ENCODE assay signal across 9 mouse cellular contexts in genomic region chr1:180815371-180816024, GRCm38 (mm10). TPM values are rescaled to one million over a fixed set of nuclear protein-coding genes. Genes with fewer than 3 reads are reported as not detected.
A peak's percentile ranks its signal among the peaks of the same experiment; 100 is the strongest.
DNase-seq lines count a peak whose midpoint lies in the region; ATAC-seq lines count a peak whose summit lies in the region.
"Had no signal": no experiment of that assay in that cellular context is flagged by ENCODE, and none has a peak within 500 bp of the region (broad histone marks: within the 10 kb centered on the region; RNA-seq: fewer than 3 reads in every experiment).

No protein-coding gene starts in this region.

- peaks cover 4% of the 10 kb centered on the region for H3K36me3 ChIP-seq in heart, embryonic 12.5 days
- no peaks in the 10 kb centered on the region; the same call in 1 of the 2 replicates for H3K36me3 ChIP-seq in embryonic facial prominence, embryonic 15.5 days
- peaks cover 8% of the 10 kb centered on the region for H3K36me3 ChIP-seq in liver, embryonic 15.5 days (replicated peaks)

- no peak for ATAC-seq in heart, embryonic 12.5 days (ENCODE audit: insufficient number of reproducible peaks, low FRiP score)
- ATAC-seq in embryonic facial prominence, embryonic 15.5 days (ENCODE audit: insufficient number of reproducible peaks, low FRiP score, low TSS enrichment, low read depth) = no peak
- ATAC-seq in liver, embryonic 15.5 days (ENCODE audit: insufficient read depth) = no peak

- H3K4me2 ChIP-seq in heart, embryonic 12.5 days = peak overlapping the region; percentile 22
- H3K4me2 ChIP-seq in embryonic facial prominence, embryonic 15.5 days (replicated peaks) = peak overlapping the region; percentile 25; the same call in 1 of the 2 replicates
- peak overlapping the region; percentile 77 for H3K4me2 ChIP-seq in liver, embryonic 15.5 days

- no peak for DNase-seq in heart, adult 18-20 months
- DNase-seq in cerebellum, adult 9-11 months = peak; percentile 61
- DNase-seq in thymus, postnatal 25 days = no peak
- no peak for DNase-seq in right cerebral cortex, postnatal 10 days (ENCODE audit: low spot score in 2 of 2)
- no peak for DNase-seq in adrenal gland, postnatal 4 days (ENCODE audit: low spot score in 2 of 2)
- DNase-seq: lung, postnatal 4 days had no signal

- no peaks in the 10 kb centered on the region for H3K9me3 ChIP-seq in heart, embryonic 12.5 days (replicated peaks)
- H3K9me3 ChIP-seq in embryonic facial prominence, embryonic 15.5 days (replicated peaks) = no peaks in the 10 kb centered on the region
- H3K9me3 ChIP-seq in liver, embryonic 15.5 days (replicated peaks) = no peaks in the 10 kb centered on the region

- no peaks in the 10 kb centered on the region for H3K27me3 ChIP-seq in heart, embryonic 12.5 days (replicated peaks)
- H3K27me3 ChIP-seq in embryonic facial prominence, embryonic 15.5 days = no peaks in the 10 kb centered on the region
- H3K27me3 ChIP-seq in liver, embryonic 15.5 days = no peaks in the 10 kb centered on the region

- H3K27ac ChIP-seq in heart, embryonic 12.5 days (ENCODE audit: poor library complexity, severe bottlenecking) = no peak overlapping the region
- H3K27ac ChIP-seq in embryonic facial prominence, embryonic 15.5 days (replicated peaks) = peak overlapping the region; percentile 99
- H3K27ac ChIP-seq in liver, embryonic 15.5 days (replicated peaks) = peak overlapping the region; percentile 24; the same call in 1 of the 2 replicates

- WGBS in heart, embryonic 12.5 days = 62% methylated on average over 12 of the region's 12 CpGs
- WGBS in embryonic facial prominence, embryonic 15.5 days = 30% methylated on average over 12 of the region's 12 CpGs
- WGBS in liver, embryonic 15.5 days (ENCODE audit: insufficient replicate concordance) = 86% methylated on average over 12 of the region's 12 CpGs

- H3K9ac ChIP-seq in heart, embryonic 12.5 days = 0 out of 2 replicates have a peak overlapping the region, but pooled peaks have one; percentile 7
- no peak overlapping the region for H3K9ac ChIP-seq in embryonic facial prominence, embryonic 15.5 days
- no peak overlapping the region; the same call in 1 of the 2 replicates for H3K9ac ChIP-seq in liver, embryonic 15.5 days

- no peak overlapping the region for H3K4me3 ChIP-seq in heart, embryonic 12.5 days
- H3K4me3 ChIP-seq in embryonic facial prominence, embryonic 15.5 days (replicated peaks) = 0 out of 2 replicates have a peak overlapping the region, but pooled peaks have one; percentile 1
- H3K4me3 ChIP-seq in liver, embryonic 15.5 days (replicated peaks) = no peak overlapping the region

- peaks cover 27% of the 10 kb centered on the region for H3K4me1 ChIP-seq in heart, embryonic 12.5 days (replicated peaks)
- peaks cover 23% of the 10 kb centered on the region for H3K4me1 ChIP-seq in embryonic facial prominence, embryonic 15.5 days
- peaks cover 67% of the 10 kb centered on the region for H3K4me1 ChIP-seq in liver, embryonic 15.5 days (replicated peaks)

RNA-seq across cellular contexts. Expression of gene H3f3a, which starts 1.8 kb away (rescaled TPM):
- 1,616 and 1,670 TPM in 2 replicates for polyA plus RNA-seq in heart, embryonic 12.5 days (2016; fragmentation: Nextera tagmentation; extraction: Ambion mirVana)
- 100 to 1,000 TPM; 363 to 405 TPM for total RNA-seq in heart, adult 18-20 months (2021)
- polyA plus RNA-seq in embryonic facial prominence, embryonic 15.5 days (2015; fragmentation: Nextera tagmentation; extraction: Ambion mirVana) = 2,445 and 2,695 TPM in 2 replicates
- 2,115 and 2,296 TPM in 2 replicates for polyA plus RNA-seq in liver, embryonic 15.5 days (2015; fragmentation: Nextera tagmentation; extraction: Ambion mirVana)
- 1,000 to 10,000 TPM; 1,038 to 1,039 TPM for total RNA-seq in adrenal gland, postnatal 4 days (2021)

RNA-seq across cellular contexts. Expression of gene Sde2, which starts 35.4 kb away (rescaled TPM):
- polyA plus RNA-seq in heart, embryonic 12.5 days (2016; fragmentation: Nextera tagmentation; extraction: Ambion mirVana) = 30.7 and 32.3 TPM in 2 replicates
- 10 to 100 TPM; 10.1 to 11.4 TPM for total RNA-seq in heart, adult 18-20 months (2021)
- polyA plus RNA-seq in embryonic facial prominence, embryonic 15.5 days (2015; fragmentation: Nextera tagmentation; extraction: Ambion mirVana) = 37.5 and 38.9 TPM in 2 replicates
- 21.8 and 22.4 TPM in 2 replicates for polyA plus RNA-seq in liver, embryonic 15.5 days (2015; fragmentation: Nextera tagmentation; extraction: Ambion mirVana)
- total RNA-seq in adrenal gland, postnatal 4 days (2021) = 10 to 100 TPM; 30.5 to 30.7 TPM

Comparison
In these comparisons a context has a peak if more than half of its experiments do, and no peak if none do; other contexts are left out.
1. H3K4me2 ChIP-seq: peak in every context shown above with its lines; median percentile 77 in liver, embryonic 15.5 days; 25 in embryonic facial prominence, embryonic 15.5 days; 22 in heart, embryonic 12.5 days.